Mouse (Mus musculus) hindbrain, embryonic 14.5 days (tissue): ENCODE measurements around the gene Micall2. TPM values are rescaled to one million over a fixed set of nuclear protein-coding genes. Genes with fewer than 3 reads are reported as not detected.
"Not testable (repeated sequence)": the region's sequence is repeated elsewhere in the genome, so short reads cannot be mapped to it uniquely, and the experiment has no call there.

ENCODE experiments used
- ATAC-seq: fragments of 200-750 bp; cut with Nextera tagmentation; 2 replicates; pipeline ENCODE4 v1.8.0; 2017; ENCODE audit warnings: moderate number of reproducible peaks, mild to moderate bottlenecking, moderate TSS enrichment, moderate library complexity; ENCODE audit not compliant: low FRiP score
- DNase-seq: peaks from one replicate; pipeline ENCODE4 v3.0.0-alpha.2; 2015; ENCODE audit warnings: low spot score
- H3K27ac ChIP-seq: fragments of 300-500 bp; sonication (generic); 2 replicates; pipeline ENCODE4 v1.5.1; 2014; ENCODE audit warnings: mild to moderate bottlenecking, moderate library complexity
- H3K27me3 ChIP-seq: fragments of 300-500 bp; sonication (generic); 2 replicates; pipeline ENCODE4 v1.6.1; 2014; ENCODE audit warnings: mild to moderate bottlenecking, low read length, mixed read lengths; ENCODE audit not compliant: control insufficient read depth, insufficient read depth
- H3K36me3 ChIP-seq: fragments of 300-500 bp; sonication (generic); replicated peaks from 2 replicates; pipeline ENCODE4 v1.6.1; 2014; ENCODE audit not compliant: control insufficient read depth, insufficient read depth
- H3K4me1 ChIP-seq: fragments of 300-500 bp; sonication (generic); replicated peaks from 2 replicates; pipeline ENCODE4 v1.6.1; 2014; ENCODE audit warnings: antibody characterized with exemption, low read length, mixed read lengths; ENCODE audit not compliant: control insufficient read depth, insufficient read depth
- H3K4me2 ChIP-seq: fragments of 300-500 bp; sonication (generic); replicated peaks from 2 replicates; pipeline ENCODE4 v1.6.1; 2014; ENCODE audit warnings: mild to moderate bottlenecking, moderate library complexity
- H3K4me3 ChIP-seq: fragments of 300-500 bp; sonication (generic); replicated peaks from 2 replicates; pipeline ENCODE4 v1.5.1; 2014; ENCODE audit warnings: mild to moderate bottlenecking, low read length
- H3K9ac ChIP-seq: fragments of 300-500 bp; sonication (generic); 2 replicates; pipeline ENCODE4 v1.6.1; 2014
- H3K9me3 ChIP-seq: fragments of 300-500 bp; sonication (generic); 2 replicates; pipeline ENCODE4 v1.6.1; 2016; ENCODE audit warnings: low read length; ENCODE audit not compliant: control insufficient read depth
- WGBS: fragments of 180-500 bp; shearing (Covaris S2); extraction: QIAGEN DNeasy Blood & Tissue Kit; methylation state at CpG from one replicate; pipeline ENCODE4 v1.1.7; 2014; 5-methylcytosine and 5-hydroxymethylcytosine counted together
- polyA plus RNA-seq: library from polyadenylated mRNA; unstranded; fragments of >200 nt; fragmentation: Nextera tagmentation; extraction: Ambion mirVana; gene quantifications from 2 replicates; pipeline ENCODE4 v1.2.1, GENCODE M21; 2014

Gene Micall2
- polyA plus RNA-seq, 1 experiment from 2014 or later: 10.6 TPM

DNA sequence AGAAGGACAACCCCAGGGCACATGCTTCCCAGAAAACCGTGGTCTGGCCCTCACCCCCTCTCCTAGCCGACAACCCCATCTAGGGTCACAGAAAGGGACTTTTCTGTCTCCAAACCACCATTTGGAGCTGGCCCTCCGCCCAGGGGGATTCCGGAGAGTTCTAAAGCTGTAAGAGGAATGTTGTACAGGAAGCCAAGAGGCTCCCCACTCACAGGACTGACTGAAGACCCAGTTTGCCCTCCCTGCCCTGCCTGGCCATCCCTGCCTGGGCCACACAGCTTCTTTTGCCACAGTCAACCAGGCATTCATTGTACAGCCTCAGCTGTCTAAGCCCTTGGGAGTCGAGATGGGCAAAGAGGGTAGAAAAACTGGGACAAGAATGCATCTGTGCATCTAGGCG, 17.6 kb downstream of the Micall2 start:
- peaks cover 4% of the 10 kb centered on the region for H3K4me1 ChIP-seq
- WGBS: 55% methylated on average over 6 of the region's 6 CpGs
- no peak overlapping the region for H3K9ac ChIP-seq
- no peak overlapping the region for H3K4me3 ChIP-seq
- no peak; the same call in 1 of the 2 replicates for ATAC-seq
- no peaks in the 10 kb centered on the region for H3K27me3 ChIP-seq
- no peak overlapping the region for H3K4me2 ChIP-seq
- H3K27ac ChIP-seq: no peak overlapping the region
- 0 out of 2 replicates have a peak, but pooled peaks cover 4% of the 10 kb centered on the region for H3K36me3 ChIP-seq
- no peak for DNase-seq
- no peaks in the 10 kb centered on the region for H3K9me3 ChIP-seq

DNA sequence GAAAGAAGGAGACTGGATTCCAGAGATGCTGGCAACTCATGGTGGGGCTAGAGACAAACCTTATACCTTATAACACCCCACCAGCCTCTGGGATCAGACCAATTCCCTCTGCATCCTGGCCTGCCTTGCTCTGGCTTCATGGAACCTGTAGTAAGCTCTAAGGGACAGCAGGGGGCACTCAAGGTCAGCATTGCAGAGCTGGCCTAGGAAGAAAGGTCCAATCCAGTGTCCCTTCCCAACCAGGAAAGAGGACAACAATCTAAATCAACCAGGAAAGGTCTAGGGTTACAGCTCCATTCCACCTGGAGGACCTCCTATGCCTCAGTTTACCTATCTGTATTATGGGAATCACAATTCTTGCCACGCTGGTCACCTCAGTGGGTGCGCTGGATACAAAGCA, 18.4 kb downstream of the Micall2 start:
- Histone ChIP-seq H3K27me3 (no peaks in the 10 kb centered on the region), H3K4me3 (no peak overlapping the region), H3K27ac (no peak overlapping the region), H3K4me1 (peaks cover 4% of the 10 kb centered on the region), H3K4me2 (no peak overlapping the region), H3K9ac (no peak overlapping the region), H3K36me3 (0 out of 2 replicates have a peak, but pooled peaks cover 4% of the 10 kb centered on the region), H3K9me3 (no peaks in the 10 kb centered on the region)
- WGBS: 95% methylated on average over 2 of the region's 2 CpGs
- no peak for ATAC-seq
- peak; percentile 66 for DNase-seq

DNA sequence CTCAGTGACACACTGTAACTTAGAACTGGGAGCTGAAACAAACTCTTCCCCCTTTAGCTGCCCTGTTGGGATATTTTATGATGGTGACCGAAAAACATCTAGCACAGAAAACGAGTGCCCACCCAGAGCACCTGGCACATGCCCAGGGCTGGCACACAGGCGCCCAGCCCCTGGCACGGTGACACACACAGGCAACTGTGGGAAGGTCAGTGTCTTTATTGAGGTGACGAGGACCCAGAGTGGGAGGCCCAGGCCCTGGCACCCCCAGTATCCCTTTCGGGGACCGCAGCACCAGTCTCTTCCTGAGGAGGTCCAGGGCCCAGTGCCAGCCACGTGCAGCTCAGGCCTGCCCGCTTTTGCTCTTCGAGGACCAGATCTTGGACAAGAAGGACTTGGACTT, 29.6 kb downstream of the Micall2 start:
- no peak overlapping the region for H3K9ac ChIP-seq
- WGBS: 90% methylated on average over 10 of the region's 10 CpGs

DNA sequence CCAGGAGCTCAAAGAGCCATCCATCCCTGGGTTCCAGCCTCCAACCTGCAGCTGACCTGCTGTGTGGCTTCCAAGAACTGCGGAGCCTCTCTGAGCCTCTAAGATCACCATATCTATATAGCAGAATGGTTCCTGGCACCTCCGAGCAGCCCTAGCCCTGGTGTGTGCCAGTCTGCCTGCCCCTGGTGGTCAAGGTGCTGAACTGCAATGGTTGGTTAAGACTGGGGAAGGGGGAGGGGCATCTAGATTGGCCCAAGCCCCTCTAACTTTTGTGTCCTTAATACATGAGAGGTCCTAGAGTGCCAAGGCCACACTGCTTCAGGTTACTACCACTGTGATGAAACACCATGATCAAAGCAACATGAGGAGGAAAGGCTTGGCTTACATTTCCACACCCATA, 33.2 kb downstream of the Micall2 start:
- Histone ChIP-seq H3K27ac (no peak overlapping the region), H3K36me3 (peaks cover 5% of the 10 kb centered on the region; the same call in 1 of the 2 replicates), H3K27me3 (no peaks in the 10 kb centered on the region), H3K9ac (no peak overlapping the region), H3K4me2 (no peak overlapping the region), H3K4me1 (no peaks in the 10 kb centered on the region), H3K4me3 (no peak overlapping the region), H3K9me3 (0 out of 2 replicates have a peak, but pooled peaks cover 3% of the 10 kb centered on the region)
- ATAC-seq (no peak), DNase-seq (no peak)
- WGBS: 68% methylated on average over 2 of the region's 2 CpGs

More for the DNA sequence above, 29.6 kb downstream of the Micall2 start:
- DNase-seq: no peak
- Histone ChIP-seq H3K9me3 (0 out of 2 replicates have a peak, but pooled peaks cover 3% of the 10 kb centered on the region), H3K36me3 (peaks cover 22% of the 10 kb centered on the region), H3K4me1 (no peaks in the 10 kb centered on the region), H3K27ac (no peak overlapping the region), H3K27me3 (no peaks in the 10 kb centered on the region), H3K4me3 (no peak overlapping the region), H3K4me2 (no peak overlapping the region)
- ATAC-seq: no peak

DNA sequence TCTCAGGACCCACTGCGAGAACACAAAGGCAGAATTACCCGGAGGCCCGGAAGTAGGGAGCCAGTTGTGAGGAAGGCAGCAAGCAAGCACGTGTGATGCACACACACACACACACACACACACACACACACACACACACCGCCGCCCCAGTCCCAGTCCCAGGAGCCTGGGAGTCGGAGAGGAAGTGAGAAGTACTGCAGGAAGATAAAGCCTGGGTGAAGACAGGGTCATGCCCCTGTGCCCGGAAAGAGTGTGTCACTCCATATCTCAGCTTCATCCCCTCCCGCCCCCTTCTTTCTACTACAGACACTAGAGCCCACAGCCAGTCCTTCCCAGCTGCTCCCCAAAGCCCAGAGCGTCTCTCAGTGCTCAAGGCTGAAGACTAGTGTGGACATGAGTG, 33.9 kb downstream of the Micall2 start:
- Histone ChIP-seq H3K27me3 (no peaks in the 10 kb centered on the region), H3K4me3 (no peak overlapping the region), H3K4me2 (no peak overlapping the region), H3K4me1 (no peaks in the 10 kb centered on the region), H3K27ac (no peak overlapping the region), H3K9me3 (0 out of 2 replicates have a peak, but pooled peaks cover 3% of the 10 kb centered on the region), H3K36me3 (peaks cover 5% of the 10 kb centered on the region; the same call in 1 of the 2 replicates), H3K9ac (no peak overlapping the region)
- DNase-seq (no peak), ATAC-seq (no peak)
- 78% methylated on average over 8 of the region's 10 CpGs for WGBS

DNA sequence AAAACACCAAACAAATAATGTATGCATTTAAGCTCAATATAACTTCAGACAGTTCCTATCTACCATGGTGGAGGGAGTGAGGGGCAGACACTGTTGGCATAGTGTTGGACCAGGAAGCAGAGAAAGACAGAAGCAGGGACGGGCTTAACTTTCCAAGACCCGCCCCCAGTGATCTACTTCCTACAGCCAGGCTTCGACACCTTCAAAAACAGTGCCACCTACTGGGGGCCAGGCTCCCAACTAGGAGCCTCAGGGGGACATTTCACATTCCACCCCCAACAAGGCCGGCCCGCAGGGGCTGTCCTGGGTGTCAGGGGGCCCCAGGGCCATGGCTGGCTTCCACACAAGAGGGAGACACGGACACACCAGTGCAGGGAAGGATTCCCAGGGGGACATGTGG, 39.2 kb downstream of the Micall2 start:
- H3K9me3 ChIP-seq: no peaks in the 10 kb centered on the region
- no peak overlapping the region for H3K4me3 ChIP-seq
- DNase-seq (no peak), ATAC-seq (no peak)
- no peak overlapping the region for H3K4me2 ChIP-seq
- H3K27me3 ChIP-seq: no peaks in the 10 kb centered on the region
- H3K36me3 ChIP-seq: no peaks in the 10 kb centered on the region
- no peak overlapping the region for H3K9ac ChIP-seq
- 87% methylated on average over 6 of the region's 6 CpGs for WGBS
- H3K4me1 ChIP-seq: peaks cover 9% of the 10 kb centered on the region; the same call in 1 of the 2 replicates
- no peak overlapping the region for H3K27ac ChIP-seq

DNA sequence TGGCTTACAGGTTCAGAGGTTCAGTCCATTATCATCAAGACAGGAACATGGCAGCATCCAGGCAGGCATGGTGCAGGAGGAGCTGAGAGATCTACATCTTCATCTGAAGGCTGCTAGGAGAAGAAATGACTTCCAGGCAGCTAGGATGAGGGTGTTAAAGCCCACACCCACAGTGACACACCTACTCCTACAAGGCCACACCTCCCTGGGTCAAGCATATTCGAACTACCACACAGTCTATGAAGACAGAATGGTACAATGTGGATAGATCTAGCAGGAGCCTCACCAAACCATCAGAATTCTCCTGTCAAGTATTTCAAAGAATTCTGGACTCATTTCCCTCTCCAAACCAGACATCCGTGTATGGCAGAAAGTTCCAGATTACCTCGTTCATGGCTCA, 40.3 kb downstream of the Micall2 start:
- not testable (repeated sequence) for H3K27ac ChIP-seq, H3K4me1 ChIP-seq, H3K4me2 ChIP-seq, ATAC-seq, H3K9me3 ChIP-seq, H3K4me3 ChIP-seq, H3K9ac ChIP-seq, DNase-seq, H3K27me3 ChIP-seq, H3K36me3 ChIP-seq
- 77% methylated on average over 3 of the region's 3 CpGs for WGBS

DNA sequence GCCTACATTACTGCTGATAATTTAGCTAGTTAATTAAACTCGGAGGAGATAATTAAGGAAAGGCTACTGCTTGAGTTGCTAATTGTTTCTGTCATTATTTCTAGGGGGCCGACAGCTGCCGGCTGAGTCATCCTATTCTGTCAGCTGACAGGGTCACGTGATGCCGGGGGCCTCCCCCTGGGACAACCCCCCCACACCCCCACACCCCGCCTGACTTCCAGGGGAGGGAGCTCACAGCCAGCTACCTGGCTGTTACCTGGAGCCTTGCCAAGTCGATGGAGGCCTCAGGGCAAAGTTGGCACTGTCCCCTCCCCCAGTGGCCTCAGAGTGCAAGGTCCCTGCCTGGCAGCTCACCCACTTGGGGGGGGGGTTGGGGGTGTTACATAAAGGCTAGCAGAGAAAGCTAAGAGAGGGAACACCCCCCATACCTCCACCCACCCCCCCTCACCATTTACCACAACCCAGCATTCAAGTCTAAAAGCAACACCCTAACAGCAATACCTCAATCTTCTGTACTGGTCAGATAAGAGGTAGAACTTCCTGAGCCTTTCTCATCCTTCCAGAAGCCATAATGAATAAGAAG, 41.1 kb downstream of the Micall2 start:
- peak overlapping the region; percentile 25 for H3K4me2 ChIP-seq
- ATAC-seq: no peak; the same call in 1 of the 2 replicates
- peaks cover 9% of the 10 kb centered on the region; the same call in 1 of the 2 replicates for H3K4me1 ChIP-seq
- no peaks in the 10 kb centered on the region for H3K27me3 ChIP-seq
- no peaks in the 10 kb centered on the region for H3K9me3 ChIP-seq
- no peak overlapping the region for H3K4me3 ChIP-seq
- no peak overlapping the region for H3K27ac ChIP-seq
- 28% methylated on average over 7 of the region's 7 CpGs for WGBS
- no peak overlapping the region for H3K9ac ChIP-seq
- peak; percentile 58 for DNase-seq
- no peaks in the 10 kb centered on the region for H3K36me3 ChIP-seq

DNA sequence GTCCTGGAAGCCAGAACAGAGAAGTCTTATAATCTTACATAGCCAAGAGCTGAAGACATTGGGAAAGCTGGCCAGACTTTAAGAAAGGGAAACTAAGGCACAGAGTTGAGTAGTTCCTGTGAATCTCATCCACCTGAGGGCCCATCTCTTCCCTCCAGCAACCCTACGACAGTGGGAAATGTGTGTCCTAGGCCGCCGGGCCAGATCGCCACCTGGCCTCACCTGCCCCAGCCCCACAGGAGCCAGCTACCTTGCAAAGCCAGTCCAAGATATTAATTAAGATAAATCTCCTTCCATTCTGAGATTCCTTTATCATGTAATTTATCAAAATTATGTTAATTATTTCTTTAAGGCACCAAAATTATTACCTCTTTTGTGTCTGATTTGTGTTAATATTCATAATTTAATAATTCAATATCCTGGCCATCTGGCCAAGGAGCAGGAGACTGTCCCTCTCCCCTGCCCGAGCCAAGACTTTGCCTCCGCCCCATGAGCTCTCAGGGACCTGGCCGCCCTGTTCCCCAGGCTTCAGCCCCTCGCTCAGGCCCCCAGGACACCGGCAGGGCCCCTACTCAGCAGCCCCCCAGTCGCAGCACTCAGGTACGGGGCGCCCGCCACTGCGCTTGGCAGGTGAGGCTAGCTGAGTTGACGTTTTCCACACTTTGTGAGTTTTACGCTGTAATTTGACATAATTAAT, 41.7 kb downstream of the Micall2 start:
- DNase-seq: no peak
- H3K9me3 ChIP-seq: no peaks in the 10 kb centered on the region
- peak; percentile 65; the same call in 1 of the 2 replicates for ATAC-seq
- H3K36me3 ChIP-seq: no peaks in the 10 kb centered on the region
- H3K4me1 ChIP-seq: peaks cover 9% of the 10 kb centered on the region; the same call in 1 of the 2 replicates
- H3K27ac ChIP-seq: no peak overlapping the region
- no peak overlapping the region for H3K4me3 ChIP-seq
- 47% methylated on average over 16 of the region's 16 CpGs for WGBS
- peak overlapping the region; percentile 25 for H3K4me2 ChIP-seq
- H3K9ac ChIP-seq: no peak overlapping the region
- no peaks in the 10 kb centered on the region for H3K27me3 ChIP-seq
